Comparison of ENCODE assay signal across 10 mouse cellular contexts in genomic region chr8:70112401-70113016, GRCm38 (mm10). TPM values are rescaled to one million over a fixed set of nuclear protein-coding genes. Genes with fewer than 3 reads are reported as not detected.
A peak's percentile ranks its signal among the peaks of the same experiment; 100 is the strongest.
DNase-seq lines count a peak whose midpoint lies in the region; ATAC-seq lines count a peak whose summit lies in the region.
"Had no signal": no experiment of that assay in that cellular context is flagged by ENCODE, and none has a peak within 500 bp of the region (broad histone marks: within the 10 kb centered on the region; RNA-seq: fewer than 3 reads in every experiment).

No protein-coding gene starts in this region.

- WGBS in forebrain, embryonic 14.5 days, result 12% methylated on average over 43 of the region's 43 CpGs
- WGBS in midbrain, embryonic 11.5 days, result 7% methylated on average over 42 of the region's 43 CpGs

- peak; percentile 40 for DNase-seq in thymus, postnatal 4 days
- no peak for DNase-seq in thymus, postnatal 36 days
- peak; percentile 53 for DNase-seq in forebrain, embryonic 14.5 days (ENCODE audit: low spot score)
- peak; percentile 91 for DNase-seq in midbrain, embryonic 11.5 days (ENCODE audit: low spot score, missing footprints)
- peak; percentile 30 for DNase-seq in testis, postnatal 10 days (ENCODE audit: low spot score)
- no peak for DNase-seq in kidney, adult 9 months
- no peak for DNase-seq in right cerebral cortex, adult 18-20 months
- DNase-seq: kidney, adult 18-20 months had no signal

- peaks cover 10% of the 10 kb centered on the region for H3K4me1 ChIP-seq in forebrain, embryonic 14.5 days (ENCODE audit: control insufficient read depth, insufficient read depth, low read length)
- H3K4me1 ChIP-seq in midbrain, embryonic 11.5 days (ENCODE audit: control insufficient read depth, insufficient read depth, low read length), result peaks cover 6% of the 10 kb centered on the region

- ATAC-seq in forebrain, embryonic 14.5 days, result peak; percentile 44; the same call in 1 of the 2 replicates
- ATAC-seq in midbrain, embryonic 11.5 days (ENCODE audit: low FRiP score), result peak; percentile 42; the same call in 1 of the 2 replicates
- ATAC-seq in cerebellum, adult (ENCODE audit: insufficient number of reproducible peaks, low FRiP score, low TSS enrichment), result no peak
- ATAC-seq: Patski had no signal

- H3K36me3 ChIP-seq in forebrain, embryonic 14.5 days (ENCODE audit: control insufficient read depth, insufficient read depth, low read length), result peaks cover 93% of the 10 kb centered on the region
- peaks cover 9% of the 10 kb centered on the region; the same call in 1 of the 2 replicates for H3K36me3 ChIP-seq in midbrain, embryonic 11.5 days (ENCODE audit: control insufficient read depth, insufficient read depth, low read length)

- H3K9ac ChIP-seq in forebrain, embryonic 14.5 days (ENCODE audit: low read length), result peak overlapping the region; percentile 13; the same call in 1 of the 2 replicates
- H3K9ac ChIP-seq in midbrain, embryonic 11.5 days (ENCODE audit: low read length), result no peak overlapping the region

- no peak overlapping the region for H3K4me2 ChIP-seq in forebrain, embryonic 14.5 days (ENCODE audit: low read length)
- H3K4me2 ChIP-seq in midbrain, embryonic 11.5 days, result no peak overlapping the region

- H3K27ac ChIP-seq in forebrain, embryonic 14.5 days (ENCODE audit: low read depth, low read length), result no peak overlapping the region
- no peak overlapping the region for H3K27ac ChIP-seq in midbrain, embryonic 11.5 days (ENCODE audit: low read depth, low read length)

- no peaks in the 10 kb centered on the region for H3K9me3 ChIP-seq in forebrain, embryonic 14.5 days (replicated peaks; ENCODE audit: control insufficient read depth, low read length)
- H3K9me3 ChIP-seq in midbrain, embryonic 11.5 days (ENCODE audit: control insufficient read depth, low read length), result no peaks in the 10 kb centered on the region

- no peak overlapping the region for H3K4me3 ChIP-seq in forebrain, embryonic 14.5 days (ENCODE audit: low read depth, low read length)
- H3K4me3 ChIP-seq in midbrain, embryonic 11.5 days (ENCODE audit: low read depth, low read length), result no peak overlapping the region

- H3K27me3 ChIP-seq in forebrain, embryonic 14.5 days (replicated peaks; ENCODE audit: control insufficient read depth, insufficient read depth, low read length), result 0 out of 2 replicates have a peak, but pooled peaks cover 8% of the 10 kb centered on the region
- peaks cover 54% of the 10 kb centered on the region for H3K27me3 ChIP-seq in midbrain, embryonic 11.5 days (ENCODE audit: control insufficient read depth, insufficient read depth, low read length)

RNA-seq across cellular contexts. Expression of gene Ncan, which starts 8.2 kb away (rescaled TPM):
- polyA plus RNA-seq in forebrain, embryonic 14.5 days (2014; fragmentation: Nextera tagmentation; extraction: Ambion mirVana), result 75.4 and 94.1 TPM in 2 replicates
- polyA plus RNA-seq in midbrain, embryonic 11.5 days (2014; fragmentation: Nextera tagmentation; extraction: Ambion mirVana), result 47.2 and 52.4 TPM in 2 replicates

RNA-seq across cellular contexts. Expression of gene Nr2c2ap, which starts 18.6 kb away (rescaled TPM):
- 41.4 and 46.0 TPM in 2 replicates for polyA plus RNA-seq in forebrain, embryonic 14.5 days (2014; fragmentation: Nextera tagmentation; extraction: Ambion mirVana)
- 14.3 and 16.9 TPM in 2 replicates for polyA plus RNA-seq in midbrain, embryonic 11.5 days (2014; fragmentation: Nextera tagmentation; extraction: Ambion mirVana)

RNA-seq across cellular contexts. Expression of gene Rfxank, which starts 26.4 kb away (rescaled TPM):
- 8.7 and 9.2 TPM in 2 replicates for polyA plus RNA-seq in forebrain, embryonic 14.5 days (2014; fragmentation: Nextera tagmentation; extraction: Ambion mirVana)
- 10.8 and 11.7 TPM in 2 replicates for polyA plus RNA-seq in midbrain, embryonic 11.5 days (2014; fragmentation: Nextera tagmentation; extraction: Ambion mirVana)

RNA-seq across cellular contexts. Expression of gene Borcs8, which starts 26.8 kb away (rescaled TPM):
- 66.2 and 76.7 TPM in 2 replicates for polyA plus RNA-seq in forebrain, embryonic 14.5 days (2014; fragmentation: Nextera tagmentation; extraction: Ambion mirVana)
- polyA plus RNA-seq in midbrain, embryonic 11.5 days (2014; fragmentation: Nextera tagmentation; extraction: Ambion mirVana), result 37.4 and 41.3 TPM in 2 replicates

RNA-seq across cellular contexts. Expression of gene Mef2b, which starts 27.0 kb away (rescaled TPM):
- polyA plus RNA-seq in forebrain, embryonic 14.5 days (2014; fragmentation: Nextera tagmentation; extraction: Ambion mirVana), result 0.30 and 0.77 TPM in 2 replicates
- 0.23 and 0.40 TPM in 2 replicates for polyA plus RNA-seq in midbrain, embryonic 11.5 days (2014; fragmentation: Nextera tagmentation; extraction: Ambion mirVana)

Comparison
In these comparisons a context has a peak if more than half of its experiments do, and no peak if none do; other contexts are left out.
1. DNase-seq: peak in thymus, postnatal 4 days (single experiment), forebrain, embryonic 14.5 days (single experiment), midbrain, embryonic 11.5 days (single experiment) and testis, postnatal 10 days (single experiment); none in thymus, postnatal 36 days (0 of 2), kidney, adult 9 months (single experiment) and right cerebral cortex, adult 18-20 months (single experiment).